Mouse (Mus musculus) brain, embryonic 18.5 days (tissue): Measurements from ENCODE around the gene Ybx2.
"Not testable (repeated sequence)": the region's sequence is repeated elsewhere in the genome, so short reads cannot be mapped to it uniquely, and the experiment has no call there.

ENCODE experiments used
- DNase-seq: peaks from one replicate; pipeline ENCODE4 v3.0.0-alpha.2; 2012; ENCODE audit warnings: low read depth, low spot score

Ybx2 gene

DNA sequence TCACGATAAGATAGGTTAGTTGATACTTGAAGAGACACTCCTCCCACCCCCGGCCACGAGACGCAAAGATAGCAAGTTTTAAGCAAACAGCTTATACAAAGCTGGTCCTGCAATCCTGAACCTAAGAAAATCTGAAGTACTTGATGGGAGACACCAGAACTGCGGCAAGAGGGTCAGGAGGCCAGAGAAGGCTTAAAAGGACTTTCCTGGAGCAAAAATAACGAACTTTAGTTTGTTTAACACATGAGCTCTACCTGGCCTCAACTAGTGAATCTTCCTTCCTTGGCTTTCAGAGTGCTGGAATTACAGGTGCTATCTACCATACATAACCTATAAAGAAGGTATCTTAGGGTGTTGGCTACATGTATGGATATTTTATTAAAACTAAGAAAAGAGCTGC lies 915 bp upstream of the Ybx2 start:
- no peak for DNase-seq

DNA sequence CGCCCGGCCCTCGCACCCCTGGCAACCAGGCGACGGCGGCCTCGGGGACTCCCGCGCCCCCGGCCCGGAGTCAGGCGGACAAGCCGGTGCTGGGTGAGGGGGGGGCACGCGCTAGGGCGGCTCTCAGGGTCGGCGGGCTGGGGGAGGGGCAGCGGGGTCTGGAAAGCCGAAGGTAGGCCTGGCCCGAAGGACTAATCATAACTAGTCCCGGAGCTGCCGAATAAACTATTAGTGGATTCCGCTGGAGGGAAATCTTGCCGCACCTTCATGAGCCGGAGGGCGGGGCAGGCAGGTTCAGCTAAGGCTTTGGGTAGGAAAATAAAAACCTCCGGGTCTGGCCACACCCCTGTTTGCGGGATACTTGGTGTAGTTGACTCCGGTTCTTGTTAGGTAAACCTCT lies 560 bp downstream of the Ybx2 start:
- DNase-seq, result no peak

DNA sequence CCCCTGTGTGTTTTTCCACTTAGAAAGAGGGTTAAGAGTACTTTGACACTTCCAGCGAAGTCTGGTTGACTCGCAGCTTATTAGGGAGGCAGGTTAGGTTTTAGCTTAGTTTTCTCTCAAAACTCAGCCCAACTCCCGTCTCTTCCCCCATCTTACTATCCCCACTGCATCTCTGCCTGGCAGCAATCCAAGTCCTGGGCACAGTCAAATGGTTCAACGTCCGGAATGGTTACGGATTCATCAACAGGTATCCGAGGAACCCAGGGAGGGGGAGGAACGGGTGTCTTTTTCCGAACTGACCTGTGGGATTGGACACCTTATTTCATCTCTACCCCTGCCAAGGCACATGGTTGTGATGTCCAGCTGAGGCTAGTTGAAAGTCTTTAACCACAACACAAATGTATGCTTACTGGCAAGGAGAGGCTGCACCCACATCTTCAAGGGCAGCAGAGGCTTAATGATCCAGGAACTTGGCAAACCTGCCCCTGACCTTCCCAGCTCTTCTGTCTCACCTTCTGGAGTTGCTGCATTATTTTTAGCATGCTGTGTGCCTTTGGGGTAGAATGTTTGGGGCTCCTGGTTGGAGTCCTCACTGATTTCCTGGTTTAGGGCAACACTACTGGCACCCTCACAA lies 1.2 kb downstream of the Ybx2 start:
- no peak for DNase-seq

- no peak for DNase-seq
These were observed 1.8 kb downstream of the Ybx2 start for GRCm38 (mm10) chr11:69937385-69937784.

DNA sequence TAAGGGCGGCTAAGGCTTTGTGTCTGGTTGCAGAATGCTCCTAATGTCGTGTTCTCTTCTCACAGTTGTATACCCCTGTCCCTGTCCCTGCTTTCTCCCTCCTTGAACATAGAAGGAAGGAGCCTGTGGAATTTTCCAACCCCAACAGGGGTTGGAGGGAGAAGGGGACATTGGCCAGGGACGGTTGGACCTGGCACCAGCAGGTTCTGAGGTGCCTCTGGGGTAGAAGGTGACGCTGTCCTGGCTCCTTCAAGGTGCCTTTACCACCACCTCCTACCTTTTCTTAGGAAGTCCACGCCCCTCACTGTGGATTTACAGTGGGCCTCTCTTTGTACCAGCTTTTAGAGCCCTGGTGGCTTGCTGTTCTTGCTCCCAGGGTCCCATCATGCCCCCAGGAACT lies 2.2 kb downstream of the Ybx2 start:
- no peak for DNase-seq

GRCm38 (mm10) chr11:69938401-69938979 lies 2.9 kb downstream of the Ybx2 start:
- no peak for DNase-seq

- no peak for DNase-seq
These were observed 3.6 kb downstream of the Ybx2 start for GRCm38 (mm10) chr11:69939181-69939580.

DNA sequence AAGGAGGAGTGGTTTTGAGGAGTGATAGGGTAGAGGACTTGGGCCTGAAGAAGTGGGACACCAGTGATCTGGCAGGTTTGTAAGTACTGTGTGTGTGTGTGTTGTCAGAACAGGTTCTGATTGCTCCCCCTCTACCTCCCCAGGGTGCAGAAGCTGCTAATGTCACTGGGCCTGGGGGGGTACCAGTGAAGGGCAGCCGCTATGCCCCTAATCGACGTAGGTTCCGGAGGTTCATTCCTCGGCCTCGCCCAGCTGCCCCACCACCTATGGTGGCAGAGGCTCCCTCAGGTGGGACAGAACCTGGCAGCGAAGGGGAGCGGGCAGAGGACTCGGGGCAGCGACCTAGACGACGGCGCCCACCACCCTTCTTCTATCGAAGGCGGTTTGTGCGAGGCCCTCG lies 4.1 kb downstream of the Ybx2 start:
- DNase-seq, result no peak

DNA sequence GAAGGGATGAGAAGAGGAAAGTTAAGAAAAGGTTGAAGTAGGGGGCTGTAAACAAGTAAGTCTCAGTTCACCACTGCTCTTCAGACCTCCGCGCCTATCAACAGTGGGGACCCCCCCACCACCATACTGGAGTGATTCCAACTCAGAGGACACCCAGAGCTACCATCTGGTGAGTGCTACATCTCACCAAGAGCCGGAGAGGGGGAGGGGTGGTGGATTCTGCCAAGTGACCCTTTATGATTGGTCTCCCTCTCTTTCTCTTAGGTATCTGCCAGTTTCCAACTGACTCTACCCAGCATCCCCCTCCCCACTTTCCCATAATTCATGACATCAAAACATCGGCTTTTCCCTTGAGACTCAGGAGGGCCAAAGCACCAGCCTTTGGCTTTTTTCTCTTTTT lies 5.4 kb downstream of the Ybx2 start:
- no peak for DNase-seq

GRCm38 (mm10) chr11:69945216-69945615 lies 9.6 kb downstream of the Ybx2 start:
- no peak for DNase-seq

DNA sequence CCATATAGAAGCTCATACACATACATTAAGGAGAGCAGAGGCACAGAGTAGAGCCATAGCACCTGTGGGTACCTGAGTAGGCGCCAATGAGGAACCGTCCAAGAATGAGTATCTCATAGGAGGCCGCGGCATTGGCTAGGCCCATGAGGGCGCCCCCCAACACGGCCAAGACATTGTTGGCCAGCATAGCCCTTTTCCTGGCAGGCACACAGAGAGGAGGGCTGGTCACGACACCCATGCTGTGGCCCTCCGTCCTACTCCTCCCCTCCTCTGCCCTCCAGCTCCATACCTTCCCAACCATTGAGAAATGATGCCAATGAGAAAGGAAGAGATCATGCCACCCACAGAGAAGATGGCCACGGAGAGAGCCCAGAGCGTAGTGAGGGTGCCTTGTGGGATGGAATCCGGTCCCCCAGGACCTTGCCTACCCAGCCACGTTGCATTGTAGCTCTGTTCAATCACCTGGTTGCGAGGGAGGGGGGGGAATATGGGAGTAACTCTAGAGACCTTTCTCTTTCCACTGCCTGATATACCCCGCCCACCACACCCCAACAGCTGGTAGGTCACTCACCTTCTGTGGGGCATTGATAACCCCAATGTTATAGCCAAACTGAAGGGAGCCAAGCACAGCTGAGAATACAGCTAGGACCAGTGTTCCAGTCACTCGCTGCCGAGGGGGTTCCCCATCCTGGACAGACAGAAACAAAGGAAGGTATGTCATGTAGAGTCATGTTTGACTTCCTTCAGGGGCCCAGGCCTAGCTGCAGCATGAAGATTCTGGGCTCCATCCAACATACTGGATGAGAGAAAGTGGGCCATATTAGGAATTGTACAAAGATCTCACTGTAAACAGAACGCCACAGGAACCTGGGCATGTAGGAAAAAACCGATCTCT lies 10.6 kb downstream of the Ybx2 start:
- no peak for DNase-seq

- no peak for DNase-seq
These were observed 11.9 kb downstream of the Ybx2 start for GRCm38 (mm10) chr11:69947337-69948065.

- peak; percentile 64 for DNase-seq
These were observed 12.6 kb downstream of the Ybx2 start, which contains the start of gene Slc2a4 for GRCm38 (mm10) chr11:69948066-69948762. Slc2a4 (minus strand) TSS chr11:69948188.

- no peak for DNase-seq
These were observed 13.2 kb downstream of the Ybx2 start for GRCm38 (mm10) chr11:69948763-69949150.

GRCm38 (mm10) chr11:69950807-69951459 lies 15.3 kb downstream of the Ybx2 start:
- no peak for DNase-seq

- no peak for DNase-seq
These were observed 16.7 kb downstream of the Ybx2 start for GRCm38 (mm10) chr11:69952274-69952673.

GRCm38 (mm10) chr11:69953267-69953915 lies 17.8 kb downstream of the Ybx2 start:
- no peak for DNase-seq

GRCm38 (mm10) chr11:69955618-69956017 lies 20.0 kb downstream of the Ybx2 start:
- not testable (repeated sequence) for DNase-seq

- no peak for DNase-seq
These were observed 20.6 kb downstream of the Ybx2 start for GRCm38 (mm10) chr11:69956218-69956617.

- no peak for DNase-seq
These were observed 25.0 kb downstream of the Ybx2 start for GRCm38 (mm10) chr11:69960616-69961015.
